Mouse (Mus musculus) testis, adult 2 months (tissue): ENCODE measurements around the gene Masp1.

Experiments
- CTCF ChIP-seq: fragments of 200-500 bp; IDR thresholded peaks from 2 replicates; pipeline ENCODE4 v1.5.1; 2012; ENCODE audit warnings: low read depth, mild to moderate bottlenecking, inconsistent platforms, low read length, moderate library complexity; ENCODE audit not compliant: control insufficient read depth, insufficient read depth, insufficient replicate concordance
- POLR2A ChIP-seq: fragments of 200-500 bp; IDR thresholded peaks from 2 replicates; pipeline ENCODE4 v1.6.1; 2012; ENCODE audit warnings: low read depth, mild to moderate bottlenecking, inconsistent platforms, low read length, moderate library complexity; ENCODE audit not compliant: control insufficient read depth

- TF ChIP-seq POLR2A (no peak), CTCF (no peak)
These were observed 91.8 kb downstream of the Masp1 start, which contains the start of gene Rtp1 for GRCm38 (mm10) chr16:23428647-23429319.
